Mouse (Mus musculus): ENCODE measurements at regions not wholly inside any gene's neighbourhood (a gene's known extent, or its start where the extent isn't known, plus 50 kb on each side); places are given as distances from the start of the nearest gene placed in this dataset.

DNA sequence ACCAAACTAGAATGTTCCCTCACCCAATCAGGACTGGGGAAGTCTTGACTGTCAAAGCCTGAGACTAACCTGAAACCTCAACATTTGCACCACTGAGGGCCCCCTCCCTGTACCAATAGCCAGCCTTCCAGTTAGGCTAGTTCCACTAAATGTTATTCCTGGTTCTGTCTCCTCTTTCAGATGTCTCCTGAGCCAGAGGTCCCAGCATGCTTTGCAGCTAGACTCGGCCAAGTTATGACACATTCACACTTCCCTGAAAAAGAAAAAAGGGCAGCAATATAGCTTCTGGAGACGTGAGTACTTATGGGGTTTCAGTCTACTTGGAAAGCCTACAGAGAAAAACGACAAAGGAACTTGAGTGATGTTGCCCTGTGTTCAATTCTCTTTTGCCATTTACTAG, 308.1 kb downstream of the Gm826 start:
- DNase-seq (ENCODE audit: low read depth, low spot score), result no peak
- no peak for TF ChIP-seq NELFE (IDR thresholded peaks at IDR 0.05; ENCODE audit: low read depth, low read length)
- no peak for TF ChIP-seq TBP (IDR thresholded peaks at IDR 0.05; ENCODE audit: low read depth, low read length)
- no peak for TF ChIP-seq TAL1 (IDR thresholded peaks at IDR 0.05; ENCODE audit: low read length)
- TF ChIP-seq MXI1 (IDR thresholded peaks at IDR 0.05; ENCODE audit: low read depth, low read length), result no peak
- no peaks in the 10 kb centered on the region for H3K79me2 ChIP-seq (ENCODE audit: control insufficient read depth, insufficient read depth, low read length, poor library complexity)
- H3K9ac ChIP-seq (ENCODE audit: control insufficient read depth, low read depth, low read length, poor library complexity, severe bottlenecking), result no peak overlapping the region
- no peaks in the 10 kb centered on the region for H3K9me3 ChIP-seq (replicated peaks; ENCODE audit: insufficient read depth, low read length)
- no peak overlapping the region for H3K27ac ChIP-seq (ENCODE audit: control insufficient read depth, low read depth, low read length)
- no peaks in the 10 kb centered on the region for H3K4me1 ChIP-seq (ENCODE audit: control insufficient read depth in 1 of 2, insufficient read depth in 2 of 2, low read length in 2 of 2)
- H3K4me3 ChIP-seq (ENCODE audit: control insufficient read depth in 1 of 2, insufficient read depth in 1 of 2, low read depth in 2 of 2, low read length in 2 of 2), result no peak overlapping the region
- H3K27me3 ChIP-seq (ENCODE audit: control insufficient read depth in 1 of 2, insufficient read depth in 2 of 2, low read length in 2 of 2), result no peaks in the 10 kb centered on the region
- H3K36me3 ChIP-seq (ENCODE audit: control insufficient read depth in 1 of 2, insufficient read depth in 2 of 2, low read length in 2 of 2), result no peaks in the 10 kb centered on the region

DNA sequence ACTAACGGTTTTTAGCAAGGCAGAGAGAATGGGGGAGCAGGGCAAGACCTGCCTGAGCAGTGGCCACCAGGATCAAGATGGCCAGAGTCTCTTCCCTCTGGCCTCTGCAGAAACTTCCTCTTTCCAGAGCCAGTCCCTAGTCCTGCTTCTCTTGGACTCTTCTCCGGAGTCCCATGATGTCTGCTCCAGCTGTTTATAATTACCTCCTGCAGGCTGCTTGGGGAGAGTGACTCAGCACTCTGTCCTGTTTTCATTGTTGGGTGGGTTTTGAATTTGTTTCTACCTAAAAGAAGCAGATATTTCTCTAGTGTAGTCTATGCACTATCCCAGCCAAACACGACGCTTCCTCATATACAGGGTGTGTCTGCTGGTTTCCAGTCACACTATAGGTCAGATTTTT, 312.4 kb downstream of the Gm826 start:
- no peak for DNase-seq (ENCODE audit: low read depth, low spot score)
- H3K36me3 ChIP-seq (ENCODE audit: control insufficient read depth in 1 of 2, insufficient read depth in 2 of 2, low read length in 2 of 2), result no peaks in the 10 kb centered on the region
- no peak overlapping the region for H3K27ac ChIP-seq (ENCODE audit: control insufficient read depth, low read depth, low read length)
- TF ChIP-seq CTCF (IDR thresholded peaks at IDR 0.05 in 2 of 3, conservative IDR thresholded peaks at IDR 0.05 in 1 of 3; ENCODE audit: control insufficient read depth in 1 of 3, insufficient read depth in 1 of 3, low read depth in 2 of 3, low read length in 3 of 3, poor library complexity in 1 of 3, severe bottlenecking in 1 of 3) (no peak), MXI1 (IDR thresholded peaks at IDR 0.05; ENCODE audit: low read depth, low read length) (no peak), UBTF (IDR thresholded peaks at IDR 0.05; ENCODE audit: borderline replicate concordance, insufficient read depth, low read depth, low read length) (no peak), CHD1 (IDR thresholded peaks at IDR 0.05; ENCODE audit: low read depth, low read length) (no peak), HCFC1 (IDR thresholded peaks at IDR 0.05; ENCODE audit: low read depth, low read length) (no peak), NELFE (IDR thresholded peaks at IDR 0.05; ENCODE audit: low read depth, low read length) (no peak), ZKSCAN1 (IDR thresholded peaks at IDR 0.05; ENCODE audit: low read depth, low read length) (no peak), TBP (IDR thresholded peaks at IDR 0.05; ENCODE audit: low read depth, low read length) (no peak), MYB (IDR thresholded peaks at IDR 0.05; ENCODE audit: low read depth, low read length) (no peak), MAZ (IDR thresholded peaks at IDR 0.05; ENCODE audit: low read depth, low read length) (no peak), GATA1 (IDR thresholded peaks at IDR 0.05; ENCODE audit: low read depth, low read length) (no peak), POLR2AphosphoS5 (IDR thresholded peaks at IDR 0.05; ENCODE audit: borderline replicate concordance, low read depth, low read length) (no peak), SMC3 (IDR thresholded peaks at IDR 0.05; ENCODE audit: low read depth, low read length) (no peak), MAX (IDR thresholded peaks at IDR 0.05; ENCODE audit: low read length) (no peak), RAD21 (IDR thresholded peaks at IDR 0.05; ENCODE audit: low read depth, low read length) (no peak), ELF1 (IDR thresholded peaks at IDR 0.05; ENCODE audit: low read depth, low read length) (no peak)
- no peak overlapping the region for H3K4me3 ChIP-seq (ENCODE audit: control insufficient read depth in 1 of 2, insufficient read depth in 1 of 2, low read depth in 2 of 2, low read length in 2 of 2)
- no peaks in the 10 kb centered on the region for H3K9me3 ChIP-seq (replicated peaks; ENCODE audit: insufficient read depth, low read length)
- no peak overlapping the region for H3K9ac ChIP-seq (ENCODE audit: control insufficient read depth, low read depth, low read length, poor library complexity, severe bottlenecking)
- no peaks in the 10 kb centered on the region for H3K4me1 ChIP-seq (ENCODE audit: control insufficient read depth in 1 of 2, insufficient read depth in 2 of 2, low read length in 2 of 2)
- no peaks in the 10 kb centered on the region for H3K27me3 ChIP-seq (ENCODE audit: control insufficient read depth in 1 of 2, insufficient read depth in 2 of 2, low read length in 2 of 2)
- H3K79me2 ChIP-seq (ENCODE audit: control insufficient read depth, insufficient read depth, low read length, poor library complexity), result no peaks in the 10 kb centered on the region

Measured in MEL (cell line).